Mouse (Mus musculus): Measurements from ENCODE around the gene Ank2.

DNA sequence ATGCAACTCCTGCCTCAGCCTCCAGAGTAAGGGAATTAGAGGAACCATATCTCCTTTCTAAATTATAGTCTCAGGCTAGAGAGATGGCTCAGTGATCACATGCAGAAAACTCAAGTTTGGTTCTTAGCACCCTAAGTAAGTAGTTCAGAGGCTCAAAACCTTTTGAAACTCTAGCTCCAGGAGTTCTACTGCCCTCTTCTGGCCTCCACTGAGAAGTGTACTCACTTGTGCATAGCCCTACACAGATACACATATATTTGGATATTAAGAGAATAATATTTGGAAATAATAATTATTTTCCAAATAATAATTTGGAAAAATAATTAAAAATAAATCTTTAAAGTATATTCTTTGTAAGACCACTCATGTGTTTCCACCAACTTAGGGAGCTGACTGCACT lies 218.8 kb downstream of the Ank2 start:
- TF ChIP-seq CTCF (IDR thresholded peaks at IDR 0.05; ENCODE audit: control insufficient read depth, insufficient read depth, insufficient replicate concordance, low read depth, low read length), result no peak
- no peak for TF ChIP-seq POLR2A (IDR thresholded peaks at IDR 0.05; ENCODE audit: control insufficient read depth, low read depth, low read length)
